Mouse (Mus musculus): ENCODE measurements around the gene Ube2dnl1.

The Ube2dnl1 gene

DNA sequence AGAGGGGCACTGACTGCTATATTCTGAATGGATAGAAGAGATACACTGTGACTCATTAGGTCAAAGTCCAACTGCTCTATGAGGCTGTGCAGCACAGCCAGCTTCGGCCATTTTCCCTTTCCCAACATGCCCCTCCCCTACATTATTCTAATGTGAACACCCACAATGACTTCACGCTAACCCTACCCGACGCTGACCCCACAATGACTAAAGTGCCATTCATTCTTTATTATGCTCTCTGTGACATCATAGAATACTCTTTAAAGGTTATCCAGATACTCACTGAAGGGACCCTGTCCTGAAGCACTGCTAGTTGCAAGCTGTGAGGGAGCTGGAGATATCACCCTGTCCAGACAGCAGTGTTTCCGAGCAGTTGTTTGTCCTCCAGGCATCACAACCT, at the start of gene Ube2dnl1:
Ube2dnl1 (plus strand) TSS at position 301 of the 400 bp plus-strand sequence.
- no peak for DNase-seq

DNA sequence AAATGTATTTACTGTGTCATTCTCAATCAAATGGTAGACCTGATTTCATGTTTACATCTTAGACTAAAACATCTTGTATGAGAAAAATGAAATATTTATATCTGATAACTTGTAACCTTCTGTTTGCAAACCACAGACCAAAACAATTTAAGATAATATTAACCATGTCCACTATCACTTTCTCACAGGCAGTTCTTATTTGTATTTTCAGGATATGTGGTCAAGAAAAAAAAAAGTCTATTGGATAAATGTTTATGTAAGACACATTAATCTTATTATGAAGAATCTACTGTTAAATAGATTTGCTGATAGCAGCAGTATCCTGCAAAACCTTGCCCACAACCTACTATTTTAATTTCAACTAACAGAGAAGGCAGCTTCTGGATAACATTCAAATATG, 9.3 kb upstream of the Ube2dnl1 start:
- DNase-seq, result no peak

DNA sequence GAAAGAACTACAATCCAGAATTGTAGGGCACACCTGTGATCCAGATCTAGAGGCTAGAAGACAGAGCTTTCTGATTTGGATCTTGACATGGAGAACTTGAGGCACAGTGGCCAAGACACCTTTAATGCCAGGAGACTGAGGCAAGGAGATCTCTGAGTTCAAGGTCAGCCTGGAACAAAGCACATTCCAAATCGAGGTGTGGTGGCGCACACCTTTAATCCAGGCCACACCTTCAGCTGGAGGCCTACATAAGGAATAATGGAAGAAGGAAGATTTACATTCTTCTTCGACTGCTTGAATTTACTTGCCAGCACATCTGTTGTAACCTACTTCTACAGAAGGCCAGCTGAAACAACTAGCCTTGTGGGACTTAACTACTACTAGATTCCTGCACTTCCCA, 7.3 kb upstream of the Ube2dnl1 start:
- no peak for DNase-seq

DNA sequence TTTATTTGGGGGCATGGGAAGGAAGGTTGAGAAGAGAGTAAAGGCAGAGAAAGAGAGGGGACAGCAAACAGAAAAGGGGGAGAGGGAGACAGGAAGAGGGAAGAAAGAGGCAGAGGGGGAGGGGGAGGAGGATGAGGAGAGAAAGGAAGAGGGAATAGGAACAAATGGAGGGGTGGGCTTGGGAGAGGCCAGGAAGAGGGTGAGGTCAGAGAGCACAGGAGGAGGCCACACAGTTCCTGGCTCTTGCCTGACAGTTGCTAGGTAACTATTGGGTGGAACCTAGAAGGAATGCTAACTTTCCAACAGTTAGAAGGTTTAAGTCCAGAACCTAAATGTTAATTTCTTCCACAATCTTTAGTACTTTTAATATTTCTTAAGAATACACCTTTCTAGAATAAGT, 1.4 kb upstream of the Ube2dnl1 start:
- DNase-seq, result no peak

DNA sequence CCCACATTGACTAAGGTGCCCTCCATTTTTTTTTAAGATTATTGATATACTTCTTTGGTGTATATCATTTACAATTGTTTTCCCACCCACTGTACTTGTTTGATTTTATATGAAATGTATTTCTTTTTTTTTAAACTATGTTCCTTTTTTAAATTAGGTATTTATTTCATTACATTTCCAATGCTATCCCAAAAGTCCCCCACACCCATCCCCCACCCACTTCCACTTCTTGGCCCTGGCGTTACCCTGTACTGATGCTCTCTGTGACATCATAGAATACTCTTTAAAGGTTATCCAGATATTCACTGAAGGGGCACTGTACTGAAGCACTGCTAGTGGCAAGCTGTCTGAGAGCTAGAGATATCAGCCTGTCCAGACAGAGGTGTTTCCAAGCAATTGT, 2.5 kb downstream of the Ube2dnl1 start, which contains the start of gene Ube2dnl2:
Ube2dnl2 (plus strand) TSS at position 301 of the 400 bp plus-strand sequence.
- DNase-seq, result no peak

DNA sequence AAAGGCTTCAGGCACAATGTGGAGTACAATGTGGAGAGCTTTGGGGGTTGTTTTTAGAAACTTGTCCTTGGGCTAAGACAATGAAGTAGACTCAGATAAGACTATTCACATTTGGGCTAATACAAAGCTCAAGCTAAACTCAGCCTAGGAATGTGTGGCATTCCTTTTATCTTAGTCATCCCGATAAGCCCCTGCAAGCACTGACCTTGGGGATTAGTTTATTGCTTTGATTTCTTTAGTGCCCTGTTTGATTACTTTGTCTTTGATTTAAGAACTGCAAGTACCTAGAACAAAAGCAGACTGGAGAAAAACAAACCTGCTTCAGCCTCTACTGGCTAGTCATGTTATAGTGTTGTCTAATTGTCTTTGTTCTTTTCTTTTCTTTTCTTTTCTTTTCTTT, 50.3 kb downstream of the Ube2dnl1 start:
- DNase-seq, result no peak
